Mouse (Mus musculus): ENCODE measurements at regions not wholly inside any gene's neighbourhood (a gene's known extent, or its start where the extent isn't known, plus 50 kb on each side); places are given as distances from the start of the nearest gene placed in this dataset.

GRCm38 (mm10) chr6:50968546-50968945 is 314.3 kb upstream of the Npvf start:
- no peak for DNase-seq (ENCODE audit: low spot score in 2 of 2)

GRCm38 (mm10) chr6:50969341-50969740 is 315.1 kb upstream of the Npvf start:
- no peak for DNase-seq (ENCODE audit: low spot score in 2 of 2)

GRCm38 (mm10) chr6:50969997-50970396 is 315.8 kb upstream of the Npvf start:
- DNase-seq (ENCODE audit: low spot score in 2 of 2): no peak

GRCm38 (mm10) chr6:50970770-50971169 is 316.5 kb upstream of the Npvf start:
- no peak for DNase-seq (ENCODE audit: low spot score in 2 of 2)

GRCm38 (mm10) chr6:50972268-50972667 is 318.0 kb upstream of the Npvf start:
- no peak for DNase-seq (ENCODE audit: low spot score in 2 of 2)

GRCm38 (mm10) chr6:50973231-50973654 is 319.0 kb upstream of the Npvf start:
- DNase-seq (ENCODE audit: low spot score in 2 of 2): no peak

GRCm38 (mm10) chr6:50973815-50974214 is 319.6 kb upstream of the Npvf start:
- no peak for DNase-seq (ENCODE audit: low spot score in 2 of 2)

- no peak for DNase-seq (ENCODE audit: low spot score in 2 of 2)
These were observed 320.7 kb upstream of the Npvf start for GRCm38 (mm10) chr6:50974961-50975360.

GRCm38 (mm10) chr6:50976973-50977372 is 322.7 kb upstream of the Npvf start:
- no peak for DNase-seq (ENCODE audit: low spot score in 2 of 2)

- no peak for DNase-seq (ENCODE audit: low spot score in 2 of 2)
These were observed 323.1 kb upstream of the Npvf start for GRCm38 (mm10) chr6:50977381-50977780.

- DNase-seq (ENCODE audit: low spot score in 2 of 2): no peak
These were observed 323.8 kb upstream of the Npvf start for GRCm38 (mm10) chr6:50978016-50978415.

GRCm38 (mm10) chr6:50978571-50978970 is 324.3 kb upstream of the Npvf start:
- no peak for DNase-seq (ENCODE audit: low spot score in 2 of 2)

GRCm38 (mm10) chr6:50979764-50980163 is 325.5 kb upstream of the Npvf start:
- no peak for DNase-seq (ENCODE audit: low spot score in 2 of 2)

GRCm38 (mm10) chr6:50980311-50980710 is 326.1 kb upstream of the Npvf start:
- no peak for DNase-seq (ENCODE audit: low spot score in 2 of 2)

GRCm38 (mm10) chr6:50981702-50982309 is 327.6 kb upstream of the Npvf start:
- no peak for DNase-seq (ENCODE audit: low spot score in 2 of 2)

GRCm38 (mm10) chr6:50982856-50983255 is 328.6 kb upstream of the Npvf start:
- DNase-seq (ENCODE audit: low spot score in 2 of 2): no peak

GRCm38 (mm10) chr6:50983511-50984099 is 329.4 kb upstream of the Npvf start:
- DNase-seq (ENCODE audit: low spot score in 2 of 2): no peak

GRCm38 (mm10) chr6:50984157-50984905 is 330.1 kb upstream of the Npvf start:
- DNase-seq (ENCODE audit: low spot score in 2 of 2): no peak

GRCm38 (mm10) chr6:50986270-50986924 is 332.2 kb upstream of the Npvf start:
- no peak for DNase-seq (ENCODE audit: low spot score in 2 of 2)

GRCm38 (mm10) chr6:50988561-50988960 is 334.3 kb upstream of the Npvf start:
- DNase-seq (ENCODE audit: low spot score in 2 of 2): no peak

GRCm38 (mm10) chr6:50991528-50992125 is 337.4 kb upstream of the Npvf start:
- DNase-seq (ENCODE audit: low spot score in 2 of 2): no peak

GRCm38 (mm10) chr6:50993952-50994351 is 339.7 kb upstream of the Npvf start:
- DNase-seq (ENCODE audit: low spot score in 2 of 2): no peak
